Mouse (Mus musculus): ENCODE data around the gene Hadha. TPM values are rescaled to one million over a fixed set of nuclear protein-coding genes. Genes with fewer than 3 reads are reported as not detected.

The Hadha gene
- polyA plus RNA-seq, 1 experiment = 89.6 TPM

DNA sequence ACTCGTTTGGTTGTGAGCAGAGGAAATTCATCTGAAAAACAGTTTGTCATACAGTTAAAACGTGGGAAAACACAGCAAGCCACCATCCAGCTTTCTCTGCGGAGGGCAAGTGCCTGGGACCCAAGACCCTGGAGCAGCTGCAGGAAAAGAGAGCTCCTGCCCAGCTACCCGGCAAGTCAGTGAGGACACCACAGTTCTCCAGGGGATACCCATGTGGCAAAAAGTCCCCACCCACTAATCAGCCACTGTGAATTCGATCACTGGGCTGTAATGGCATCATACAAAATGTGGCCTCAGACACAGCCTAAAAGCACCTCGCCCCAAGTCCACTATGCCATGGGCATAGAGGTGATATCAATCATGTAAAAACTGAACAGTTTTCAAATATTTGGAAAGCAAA lies 83.3 kb downstream of the Hadha start:
- H3K27ac ChIP-seq (ENCODE audit: insufficient read depth, low read length) = no peak overlapping the region
- TF ChIP-seq CTCF (IDR thresholded peaks at IDR 0.05; ENCODE audit: borderline replicate concordance, insufficient read depth, low read depth, low read length) = no peak
- no peak for TF ChIP-seq POLR2A (IDR thresholded peaks at IDR 0.05; ENCODE audit: borderline replicate concordance, insufficient read depth, low read length)
- WGBS = 62% methylated on average over 6 of the region's 6 CpGs

More for the DNA sequence above, 83.3 kb downstream of the Hadha start:
- DNase-seq = no peak
- no peak overlapping the region for H3K4me3 ChIP-seq (replicated peaks; ENCODE audit: insufficient read depth, low read depth, low read length)
- H3K27me3 ChIP-seq (ENCODE audit: control insufficient read depth, insufficient read depth, low read length) = no peaks in the 10 kb centered on the region
- no peaks in the 10 kb centered on the region for H3K4me1 ChIP-seq (ENCODE audit: control insufficient read depth, insufficient read depth, low read length)

Other genes with a start within 250 kb of the Hadha start
- not detected in 2 replicates for gene Il6, start 142.0 kb downstream of the Hadha start, polyA plus RNA-seq (2012; rRNA removed)
- 3.5 and 4.5 TPM in 2 replicates for gene Tyms, start 81.5 kb downstream of the Hadha start, polyA plus RNA-seq (2012; rRNA removed)
- 23.7 and 25.6 TPM in 2 replicates for gene Garem2, start 50.0 kb downstream of the Hadha start, polyA plus RNA-seq (2012; rRNA removed)
- 7.0 and 7.6 TPM in 2 replicates for gene 3110082J24Rik, start 49.1 kb downstream of the Hadha start, polyA plus RNA-seq (2012; rRNA removed)
- gene Hadhb, start 86 bp upstream of the Hadha start, polyA plus RNA-seq (2012; rRNA removed) = 129 and 148 TPM in 2 replicates
- not detected in 2 replicates for gene Adgrf3, start 50.6 kb upstream of the Hadha start, polyA plus RNA-seq (2012; rRNA removed)
- gene Selenoi, start 77.4 kb upstream of the Hadha start, polyA plus RNA-seq (2012; rRNA removed) = 33.9 and 38.0 TPM in 2 replicates
- 2.4 and 2.5 TPM in 2 replicates for gene Drc1, start 126.2 kb upstream of the Hadha start, polyA plus RNA-seq (2012; rRNA removed)